Mouse (Mus musculus) limb, embryonic 12.5 days (tissue): ENCODE data around the gene Arhgef25. TPM values are rescaled to one million over a fixed set of nuclear protein-coding genes. Genes with fewer than 3 reads are reported as not detected.
A peak's percentile ranks its signal among the peaks of the same experiment; 100 is the strongest.

ENCODE experiments used
- ATAC-seq: fragments of 200-750 bp; cut with Nextera tagmentation; 2 replicates; pipeline ENCODE4 v1.8.0; 2017; ENCODE audit warnings: low read depth, moderate TSS enrichment; ENCODE audit not compliant: insufficient number of reproducible peaks, insufficient read depth, low FRiP score, low TSS enrichment
- H3K27ac ChIP-seq: fragments of 300-500 bp; sonication (generic); 2 replicates; pipeline ENCODE4 v1.5.1; 2016; ENCODE audit warnings: mild to moderate bottlenecking, moderate library complexity
- H3K27me3 ChIP-seq: fragments of 300-500 bp; sonication (generic); 2 replicates; pipeline ENCODE4 v1.6.1; 2016; ENCODE audit warnings: mild to moderate bottlenecking, moderate library complexity
- H3K36me3 ChIP-seq: fragments of 300-500 bp; sonication (generic); 2 replicates; pipeline ENCODE4 v1.6.1; 2016; ENCODE audit warnings: mild to moderate bottlenecking, moderate library complexity
- H3K4me1 ChIP-seq: fragments of 300-500 bp; sonication (generic); replicated peaks from 2 replicates; pipeline ENCODE4 v1.6.1; 2016
- H3K4me2 ChIP-seq: fragments of 300-500 bp; sonication (generic); 2 replicates; pipeline ENCODE4 v1.6.1; 2016; ENCODE audit warnings: mild to moderate bottlenecking, moderate library complexity
- H3K4me3 ChIP-seq: fragments of 300-500 bp; sonication (generic); replicated peaks from 2 replicates; pipeline ENCODE4 v1.5.1; 2016; ENCODE audit warnings: mild to moderate bottlenecking
- H3K9ac ChIP-seq: fragments of 300-500 bp; sonication (generic); replicated peaks from 2 replicates; pipeline ENCODE4 v1.6.1; 2016; ENCODE audit warnings: mild to moderate bottlenecking, moderate library complexity
- H3K9me3 ChIP-seq: fragments of 300-500 bp; sonication (generic); 2 replicates; pipeline ENCODE4 v1.6.1; 2016; ENCODE audit warnings: mild to moderate bottlenecking, moderate library complexity
- WGBS: fragments of 180-500 bp; shearing (Covaris S2); methylation state at CpG from one replicate; pipeline ENCODE4 v1.1.7; 2016; 5-methylcytosine and 5-hydroxymethylcytosine counted together
- polyA plus RNA-seq: library from polyadenylated mRNA; unstranded; fragments of >200 nt; fragmentation: Nextera tagmentation; extraction: Ambion mirVana; gene quantifications from 2 replicates; pipeline ENCODE4 v1.2.1, GENCODE M21; 2016

Arhgef25 gene
- polyA plus RNA-seq, 1 experiment from 2014 or later, result 67.5 TPM

DNA sequence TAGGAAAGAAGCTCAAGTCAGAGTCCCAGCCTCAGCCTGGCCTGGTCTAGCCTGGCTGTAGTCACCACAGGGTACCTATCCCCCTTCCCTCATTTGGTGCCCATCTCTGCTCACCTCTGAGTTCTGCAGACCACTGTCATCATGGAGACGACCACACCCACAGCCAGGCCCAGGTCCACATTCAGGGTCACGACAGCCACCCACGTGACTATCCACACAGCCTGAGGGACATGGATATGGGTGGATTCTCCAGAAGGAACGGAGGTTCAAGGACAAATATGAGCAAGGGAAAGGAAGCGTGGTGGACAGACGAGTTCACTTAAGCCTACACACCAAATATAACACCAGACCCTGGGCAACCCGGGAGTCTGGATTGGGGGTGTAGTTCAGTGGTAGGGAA lies 15.7 kb downstream of the Arhgef25 start:
- no peak for ATAC-seq
- WGBS, result 85% methylated on average over 7 of the region's 7 CpGs
- H3K27me3 ChIP-seq, result peaks cover 65% of the 10 kb centered on the region

DNA sequence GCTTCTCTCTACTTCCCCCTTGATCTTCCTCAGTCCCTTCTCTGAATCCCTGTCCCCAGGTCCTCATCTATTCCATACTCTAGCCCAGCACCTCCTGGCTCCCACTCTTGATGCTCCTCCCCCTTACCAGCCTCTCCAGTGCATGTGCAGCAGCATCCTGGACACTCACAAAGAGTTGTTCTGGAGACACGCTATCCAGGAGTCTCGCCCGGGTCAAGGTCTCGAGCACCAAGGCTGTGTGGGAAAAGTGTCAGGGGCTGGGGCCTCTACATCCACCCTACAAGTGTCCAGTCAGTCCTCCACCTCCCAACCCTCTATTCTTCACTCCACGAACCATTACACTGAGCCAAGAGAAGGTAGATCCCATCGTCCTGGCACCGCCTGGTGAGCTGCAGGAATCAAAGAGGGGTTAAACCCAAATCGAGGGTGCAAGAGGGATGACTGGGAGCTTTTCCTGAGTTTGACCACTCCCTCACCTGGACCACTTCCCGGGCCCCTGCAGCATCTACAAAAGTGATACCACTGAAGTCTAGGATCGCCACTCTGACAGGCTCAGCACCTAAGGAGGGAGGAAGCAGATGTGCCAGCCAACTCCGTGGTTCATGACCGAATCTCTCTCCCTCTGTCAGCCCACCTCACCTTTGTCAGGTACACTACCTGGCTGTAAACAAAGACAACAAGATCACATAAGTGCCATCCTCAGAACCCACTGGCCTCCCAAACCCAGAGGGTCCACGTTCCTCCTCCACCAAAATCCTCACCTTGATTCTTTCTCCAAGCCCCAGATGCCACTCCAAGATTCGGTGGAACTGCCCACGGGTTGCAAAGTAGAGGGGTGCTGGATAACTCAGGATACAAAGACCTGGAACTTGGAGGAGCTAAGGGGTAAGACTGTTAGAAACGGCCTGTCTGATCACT lies 16.5 kb downstream of the Arhgef25 start:
- Histone ChIP-seq H3K4me2 (no peak overlapping the region), H3K9me3 (no peaks in the 10 kb centered on the region), H3K36me3 (no peaks in the 10 kb centered on the region), H3K4me3 (no peak overlapping the region), H3K9ac (no peak overlapping the region), H3K27ac (no peak overlapping the region), H3K4me1 (peaks cover 29% of the 10 kb centered on the region), H3K27me3 (peaks cover 65% of the 10 kb centered on the region)
- ATAC-seq, result no peak
- 81% methylated on average over 16 of the region's 16 CpGs for WGBS

More for the DNA sequence above, 15.7 kb downstream of the Arhgef25 start:
- Histone ChIP-seq H3K4me1 (peaks cover 33% of the 10 kb centered on the region), H3K27ac (no peak overlapping the region), H3K9me3 (no peaks in the 10 kb centered on the region), H3K36me3 (no peaks in the 10 kb centered on the region), H3K4me2 (no peak overlapping the region), H3K4me3 (no peak overlapping the region), H3K9ac (no peak overlapping the region)

DNA sequence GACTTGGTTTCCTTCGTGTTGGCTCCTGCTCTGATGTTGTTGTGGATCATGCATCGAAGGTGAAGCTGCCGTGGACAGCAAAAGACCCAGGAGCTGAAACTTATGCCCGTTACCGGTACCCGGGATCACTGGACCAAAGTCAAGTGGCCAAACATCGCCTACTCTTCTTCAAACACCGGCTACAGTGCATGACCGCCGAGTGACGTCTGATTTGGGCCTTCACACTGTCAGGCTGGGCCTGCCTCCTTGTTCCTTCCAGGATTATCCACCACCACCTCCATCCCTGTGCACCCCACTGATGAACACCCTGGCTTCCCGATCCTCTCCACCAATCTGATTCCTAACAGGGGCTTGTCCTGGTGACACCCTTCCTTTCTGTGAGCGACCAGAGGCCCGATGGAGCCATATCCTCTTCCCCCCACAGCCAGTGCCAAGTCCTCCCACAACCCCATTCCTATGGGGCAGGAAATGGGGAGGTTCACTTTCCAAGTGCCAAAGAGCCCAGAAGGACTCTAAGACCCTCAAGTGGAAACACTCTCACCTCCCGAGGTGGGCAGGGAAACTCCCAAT lies 18.2 kb downstream of the Arhgef25 start:
- no peak overlapping the region for H3K27ac ChIP-seq
- H3K4me1 ChIP-seq, result peaks cover 20% of the 10 kb centered on the region
- H3K4me2 ChIP-seq, result no peak overlapping the region
- H3K36me3 ChIP-seq, result no peaks in the 10 kb centered on the region
- H3K27me3 ChIP-seq, result peaks cover 64% of the 10 kb centered on the region
- no peak for ATAC-seq
- H3K4me3 ChIP-seq, result no peak overlapping the region
- WGBS, result 87% methylated on average over 15 of the region's 15 CpGs
- no peak overlapping the region for H3K9ac ChIP-seq
- no peaks in the 10 kb centered on the region for H3K9me3 ChIP-seq

DNA sequence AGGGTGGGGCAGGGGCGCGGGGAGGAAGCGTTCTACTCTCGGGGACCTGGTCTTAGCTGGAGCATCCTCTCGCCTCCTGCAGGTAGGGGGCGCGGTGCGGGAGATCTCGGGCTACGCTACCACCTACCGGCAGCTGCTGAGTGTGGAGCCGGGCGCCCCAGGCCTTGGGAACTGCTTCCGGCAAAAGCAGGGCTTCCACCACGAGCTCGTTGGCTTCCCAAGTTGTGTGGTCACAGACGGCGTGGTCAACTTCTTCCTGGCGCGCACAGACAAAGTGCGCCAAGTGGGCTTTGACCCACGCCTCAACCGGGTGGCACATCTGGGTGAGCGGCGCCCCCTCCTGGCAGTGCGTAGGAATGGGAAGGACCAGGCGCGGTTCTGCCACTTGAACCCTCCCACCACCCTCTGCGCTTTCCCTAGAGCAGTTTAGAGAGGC lies 19.0 kb downstream of the Arhgef25 start:
- Histone ChIP-seq H3K4me3 (peak overlapping the region; percentile 42), H3K4me2 (peak overlapping the region; percentile 75), H3K4me1 (peaks cover 23% of the 10 kb centered on the region), H3K36me3 (no peaks in the 10 kb centered on the region), H3K27me3 (peaks cover 67% of the 10 kb centered on the region), H3K9me3 (no peaks in the 10 kb centered on the region), H3K27ac (no peak overlapping the region), H3K9ac (peak overlapping the region; percentile 52)
- ATAC-seq, result peak; percentile 45; the same call in 1 of the 2 replicates
- WGBS, result 1% methylated on average over 29 of the region's 29 CpGs

DNA sequence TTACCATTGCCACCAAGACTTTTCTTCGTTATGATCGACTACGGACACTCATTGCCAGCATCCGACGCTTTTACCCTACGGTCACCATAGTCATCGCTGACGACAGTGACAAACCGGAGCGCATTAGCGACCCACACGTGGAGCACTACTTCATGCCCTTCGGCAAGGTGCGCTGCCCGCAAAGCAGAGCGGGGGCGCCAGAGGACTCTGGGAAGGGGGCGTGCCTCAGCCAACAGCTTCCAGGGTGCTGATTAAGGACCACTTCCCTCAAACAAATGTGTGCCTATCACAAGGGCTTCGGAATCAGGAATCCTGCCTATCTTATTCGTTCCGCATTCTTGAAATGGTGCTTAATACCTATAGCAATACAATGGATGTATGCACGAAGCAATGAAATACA lies 19.9 kb downstream of the Arhgef25 start:
- no peak for ATAC-seq
- peaks cover 29% of the 10 kb centered on the region for H3K4me1 ChIP-seq
- peaks cover 76% of the 10 kb centered on the region for H3K27me3 ChIP-seq
- no peak overlapping the region for H3K27ac ChIP-seq
- WGBS, result 2% methylated on average over 22 of the region's 22 CpGs
- 0 out of 2 replicates have a peak overlapping the region, but pooled peaks have one; percentile 52 for H3K9ac ChIP-seq
- no peaks in the 10 kb centered on the region for H3K9me3 ChIP-seq
- no peaks in the 10 kb centered on the region for H3K36me3 ChIP-seq
- peak overlapping the region; percentile 75 for H3K4me2 ChIP-seq
- peak overlapping the region; percentile 42 for H3K4me3 ChIP-seq

DNA sequence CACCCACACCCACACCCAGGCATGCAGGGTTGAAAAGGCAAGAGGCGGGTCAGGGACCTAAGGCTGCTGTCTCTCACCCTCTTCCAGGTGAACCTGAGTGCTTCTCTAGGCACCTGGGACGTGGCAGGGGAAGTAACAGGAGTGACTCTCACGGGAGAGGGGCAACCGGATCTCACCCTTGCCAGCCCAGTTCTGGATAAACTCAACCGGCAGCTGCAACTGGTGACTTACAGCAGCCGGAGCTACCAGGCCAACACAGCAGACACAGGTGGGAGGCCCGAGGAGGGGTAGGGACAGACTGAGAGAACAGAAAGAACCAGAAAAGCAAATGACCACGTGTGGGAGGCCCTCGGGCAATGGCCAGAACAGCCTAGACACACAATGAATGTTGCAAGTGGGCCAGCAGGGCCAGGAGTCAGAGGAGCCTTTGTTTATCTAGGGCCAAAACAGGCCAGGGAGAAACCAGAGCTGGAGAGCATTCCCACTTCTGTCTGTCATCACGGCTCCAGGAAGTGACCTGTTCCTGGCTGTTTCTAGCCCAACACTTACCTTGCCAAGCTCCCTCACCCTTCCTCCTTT lies 22.2 kb downstream of the Arhgef25 start:
- Histone ChIP-seq H3K4me1 (peaks cover 29% of the 10 kb centered on the region), H3K27ac (no peak overlapping the region), H3K9me3 (no peaks in the 10 kb centered on the region), H3K36me3 (no peaks in the 10 kb centered on the region), H3K4me2 (no peak overlapping the region), H3K4me3 (no peak overlapping the region), H3K27me3 (peaks cover 93% of the 10 kb centered on the region), H3K9ac (no peak overlapping the region)
- WGBS, result 21% methylated on average over 10 of the region's 10 CpGs
- ATAC-seq, result no peak

DNA sequence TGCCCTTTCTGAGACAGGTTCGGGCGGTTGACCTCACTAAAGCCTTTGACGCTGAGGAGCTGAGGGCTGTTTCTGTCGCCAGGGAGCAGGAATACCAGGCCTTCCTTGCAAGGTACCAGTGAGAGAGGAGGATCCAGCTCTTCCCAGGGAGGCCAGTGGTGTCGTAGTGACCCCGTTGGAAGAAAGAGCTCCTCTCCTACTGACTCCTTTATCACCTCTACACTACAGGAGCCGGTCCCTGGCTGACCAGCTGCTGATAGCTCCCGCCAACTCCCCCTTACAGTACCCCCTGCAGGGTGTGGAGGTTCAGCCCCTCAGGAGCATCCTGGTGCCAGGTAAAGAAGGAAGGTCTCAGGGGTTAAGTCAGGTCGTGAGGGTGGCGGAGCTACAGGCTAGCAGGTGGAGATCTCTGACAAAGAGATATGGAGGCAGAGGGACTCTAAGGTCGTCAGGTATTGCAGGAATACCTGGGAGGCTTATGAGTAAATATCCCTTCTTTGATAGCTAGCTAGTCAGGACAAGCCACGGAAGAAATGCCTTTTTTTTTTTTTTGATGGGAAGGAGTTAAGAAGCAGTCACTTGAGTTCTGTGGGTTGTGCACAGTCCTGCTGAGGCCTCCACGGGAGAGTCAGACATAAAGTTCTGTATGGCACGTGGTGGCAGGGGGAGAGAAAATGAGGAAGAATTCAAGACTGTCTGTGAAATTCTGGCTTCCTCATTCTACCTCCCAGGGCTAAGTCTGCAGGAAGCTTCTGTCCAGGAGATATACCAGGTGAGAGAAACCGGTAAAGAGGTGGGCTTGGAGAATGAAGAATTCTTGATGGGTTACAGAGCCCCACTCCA lies 22.9 kb downstream of the Arhgef25 start:
- peak overlapping the region; percentile 63; the same call in 1 of the 2 replicates for H3K4me3 ChIP-seq
- H3K36me3 ChIP-seq, result no peaks in the 10 kb centered on the region
- no peak overlapping the region for H3K27ac ChIP-seq
- peaks cover 92% of the 10 kb centered on the region for H3K27me3 ChIP-seq
- H3K4me2 ChIP-seq, result no peak overlapping the region
- ATAC-seq, result no peak
- no peaks in the 10 kb centered on the region for H3K9me3 ChIP-seq
- no peak overlapping the region for H3K9ac ChIP-seq
- H3K4me1 ChIP-seq, result peaks cover 29% of the 10 kb centered on the region
- 17% methylated on average over 15 of the region's 15 CpGs for WGBS

DNA sequence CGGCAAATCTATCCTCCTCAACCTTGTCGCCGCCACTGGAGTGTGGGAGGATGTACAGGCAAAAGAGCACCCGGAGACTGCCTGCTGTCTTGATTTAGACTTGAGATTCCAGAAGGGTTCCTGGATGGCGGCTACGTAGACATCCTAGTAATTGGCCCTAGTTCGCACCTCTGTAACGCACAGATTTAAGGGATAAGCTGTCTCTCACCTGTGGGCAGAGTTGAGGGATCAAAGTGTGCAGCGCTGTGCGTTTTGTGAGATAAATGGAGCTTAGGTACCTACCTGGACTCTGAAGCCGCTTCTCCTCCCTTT lies 23.5 kb downstream of the Arhgef25 start:
- peaks cover 87% of the 10 kb centered on the region for H3K27me3 ChIP-seq
- H3K9me3 ChIP-seq, result no peaks in the 10 kb centered on the region
- peaks cover 29% of the 10 kb centered on the region for H3K4me1 ChIP-seq
- no peaks in the 10 kb centered on the region for H3K36me3 ChIP-seq
- 5% methylated on average over 11 of the region's 11 CpGs for WGBS
- no peak for ATAC-seq
- H3K4me3 ChIP-seq, result peak overlapping the region; percentile 63
- no peak overlapping the region for H3K27ac ChIP-seq
- peak overlapping the region; percentile 100 for H3K4me2 ChIP-seq
- H3K9ac ChIP-seq, result peak overlapping the region; percentile 69; the same call in 1 of the 2 replicates

DNA sequence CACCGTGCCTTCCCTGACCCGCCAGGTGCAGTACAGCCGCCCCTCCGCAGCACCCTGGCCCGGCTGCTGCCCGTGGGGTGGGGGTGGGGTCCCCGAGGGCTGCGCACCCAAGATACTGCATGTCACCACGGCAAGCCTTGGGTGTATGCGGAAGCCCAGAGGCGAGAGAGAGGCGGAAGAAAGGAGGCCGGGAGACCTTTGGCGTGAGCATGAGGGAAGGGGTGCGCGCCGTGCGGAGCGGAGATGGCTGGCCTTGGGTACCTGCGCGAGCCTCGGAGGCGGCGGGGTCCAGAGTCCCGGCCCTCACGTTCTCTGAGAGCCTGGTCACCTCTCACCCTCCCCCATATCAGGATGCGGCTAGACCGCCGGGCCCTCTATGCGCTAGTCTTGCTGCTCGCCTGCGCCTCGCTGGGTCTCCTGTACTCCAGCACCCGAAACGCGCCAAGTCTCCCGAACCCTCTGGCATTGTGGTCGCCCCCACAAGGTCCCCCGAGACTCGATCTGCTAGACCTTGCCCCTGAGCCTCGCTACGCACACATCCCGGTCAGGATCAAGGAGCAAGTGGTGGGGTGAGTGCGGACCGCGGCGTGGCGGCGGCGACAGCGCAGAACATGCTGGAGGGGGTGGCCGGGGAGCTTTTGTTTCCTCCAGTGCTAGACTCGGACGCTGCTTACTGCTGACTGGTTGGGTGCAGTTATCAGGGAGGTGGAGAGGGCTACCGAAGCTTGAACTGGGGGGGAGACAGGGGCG lies 24.1 kb downstream of the Arhgef25 start:
- no peak overlapping the region for H3K27ac ChIP-seq
- H3K4me2 ChIP-seq, result peak overlapping the region; percentile 100
- under 1% methylated on average over 56 of the region's 56 CpGs for WGBS
- peak overlapping the region; percentile 69 for H3K9ac ChIP-seq
- no peaks in the 10 kb centered on the region for H3K36me3 ChIP-seq
- peaks cover 81% of the 10 kb centered on the region for H3K27me3 ChIP-seq
- peak overlapping the region; percentile 63 for H3K4me3 ChIP-seq
- ATAC-seq, result peak; percentile 17; the same call in 1 of the 2 replicates
- peaks cover 25% of the 10 kb centered on the region for H3K4me1 ChIP-seq
- no peaks in the 10 kb centered on the region for H3K9me3 ChIP-seq

DNA sequence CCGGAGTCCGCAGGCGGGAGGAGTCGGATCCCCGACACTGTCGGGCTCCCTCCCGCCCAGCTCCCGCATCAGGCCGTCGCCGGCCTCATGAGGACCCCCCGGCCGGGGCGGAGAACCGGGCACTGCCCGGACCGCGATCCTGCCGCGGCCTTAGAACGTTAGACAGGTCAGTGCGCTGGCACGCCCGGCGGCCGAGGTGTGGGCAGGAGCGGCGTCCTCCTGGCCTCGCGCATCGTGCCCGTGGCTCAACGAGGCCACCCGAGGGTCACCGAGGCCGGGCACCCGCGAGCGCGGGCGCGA lies 24.6 kb downstream of the Arhgef25 start:
- under 1% methylated on average over 42 of the region's 42 CpGs for WGBS
- peak; percentile 57 for ATAC-seq

More for the DNA sequence above, 24.6 kb downstream of the Arhgef25 start:
- Histone ChIP-seq H3K4me3 (peak overlapping the region; percentile 63), H3K27me3 (peaks cover 76% of the 10 kb centered on the region), H3K4me2 (peak overlapping the region; percentile 100), H3K9ac (peak overlapping the region; percentile 69), H3K36me3 (no peaks in the 10 kb centered on the region), H3K4me1 (peaks cover 19% of the 10 kb centered on the region), H3K9me3 (no peaks in the 10 kb centered on the region), H3K27ac (no peak overlapping the region)
